Mouse (Mus musculus) erythroblast, embryonic 14.5 days (primary cell): ENCODE results near the gene Lrrc7.

Experiments used
- GATA1 ChIP-seq: IDR thresholded peaks from 2 replicates; pipeline ENCODE4 v1.6.1; 2012; ENCODE audit warnings: low read length, inconsistent platforms, mixed read lengths
- TAL1 ChIP-seq: IDR thresholded peaks from 3 replicates; pipeline ENCODE4 v1.6.1; 2012; ENCODE audit warnings: low read length, inconsistent platforms, mixed read lengths

GRCm38 (mm10) chr3:158068613-158069263 lies 493.3 kb downstream of the Lrrc7 start:
- TF ChIP-seq GATA1, result no peak
- TF ChIP-seq TAL1, result no peak
